Mouse (Mus musculus) ovary, adult 18-20 months (tissue): ENCODE data around the gene Smpdl3b.
"Not testable (repeated sequence)": the region's sequence is repeated elsewhere in the genome, so short reads cannot be mapped to it uniquely, and the experiment has no call there.

ENCODE experiments used
- DNase-seq: peaks from one replicate; pipeline ENCODE4 v3.0.0; 2022; ENCODE audit warnings: low spot score, mixed read lengths

The Smpdl3b gene

DNA sequence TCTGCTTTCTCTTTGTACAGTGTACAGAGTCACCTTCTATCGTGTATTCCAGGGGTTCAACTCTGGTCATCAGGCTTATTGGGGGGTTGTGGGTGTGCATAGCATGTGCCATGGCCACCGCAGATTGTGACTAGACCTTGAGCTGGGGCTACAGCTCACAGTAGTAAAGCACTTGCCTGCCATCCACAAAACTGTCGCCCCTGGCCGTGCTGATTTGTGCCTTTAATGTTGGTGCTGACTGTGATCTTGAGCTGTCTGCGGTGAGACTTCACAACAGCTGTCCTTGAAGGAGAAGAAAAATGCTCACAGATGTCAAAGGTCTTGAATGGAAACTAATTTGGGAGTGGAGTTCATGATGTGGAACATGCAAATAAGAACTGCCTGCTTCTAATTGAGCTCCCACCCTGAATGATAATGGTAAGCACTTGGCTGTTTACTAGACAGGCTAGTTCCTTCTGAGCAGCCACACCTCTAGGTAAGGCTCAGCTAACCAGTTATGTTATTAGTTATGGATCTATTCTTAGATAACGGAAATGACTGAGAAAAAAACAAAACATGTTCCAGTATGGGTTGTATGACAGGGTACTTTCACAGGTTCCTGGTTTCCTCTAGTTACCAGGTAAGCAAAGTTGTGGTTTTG is 21.6 kb upstream of the Smpdl3b start:
- DNase-seq = no peak

DNA sequence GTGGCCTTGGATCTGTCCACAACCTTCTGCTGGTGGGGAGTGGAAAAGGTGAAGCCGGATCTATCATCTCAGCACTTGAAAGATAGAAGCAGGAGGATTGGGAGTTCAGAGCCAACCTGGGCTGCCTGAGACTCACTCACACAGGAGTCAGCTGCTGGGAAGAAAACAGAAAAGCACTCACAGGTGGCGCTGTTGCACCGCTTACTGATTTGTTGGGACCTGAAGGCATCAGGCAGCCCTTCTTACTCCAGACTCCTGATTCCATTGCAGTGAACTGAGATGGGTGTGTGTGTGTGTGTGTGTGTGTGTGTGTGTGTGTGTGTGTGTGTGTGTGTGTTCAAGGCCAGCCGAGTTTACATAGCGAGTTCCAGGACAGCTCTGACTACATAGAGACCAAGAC is 19.7 kb upstream of the Smpdl3b start:
- peak; percentile 43 for DNase-seq

DNA sequence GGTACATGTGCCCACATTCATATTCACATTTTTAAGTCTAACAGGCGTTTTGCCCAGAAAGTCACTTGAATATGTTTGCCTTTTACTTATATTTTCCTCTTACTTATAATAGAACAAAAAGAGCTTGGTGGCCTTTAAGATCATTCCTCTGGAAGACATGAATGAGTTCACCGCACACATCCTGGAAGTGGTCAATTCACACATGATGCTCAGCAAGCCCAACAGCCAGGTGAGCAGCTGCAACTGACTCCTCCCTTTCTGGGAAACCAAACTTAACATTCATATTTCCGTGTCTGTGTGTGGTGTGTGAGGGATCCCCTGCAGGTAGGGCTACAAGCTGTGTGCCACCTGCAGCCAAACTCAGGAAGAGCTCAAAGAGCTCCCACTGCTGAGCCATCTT is 17.9 kb upstream of the Smpdl3b start:
- no peak for DNase-seq

DNA sequence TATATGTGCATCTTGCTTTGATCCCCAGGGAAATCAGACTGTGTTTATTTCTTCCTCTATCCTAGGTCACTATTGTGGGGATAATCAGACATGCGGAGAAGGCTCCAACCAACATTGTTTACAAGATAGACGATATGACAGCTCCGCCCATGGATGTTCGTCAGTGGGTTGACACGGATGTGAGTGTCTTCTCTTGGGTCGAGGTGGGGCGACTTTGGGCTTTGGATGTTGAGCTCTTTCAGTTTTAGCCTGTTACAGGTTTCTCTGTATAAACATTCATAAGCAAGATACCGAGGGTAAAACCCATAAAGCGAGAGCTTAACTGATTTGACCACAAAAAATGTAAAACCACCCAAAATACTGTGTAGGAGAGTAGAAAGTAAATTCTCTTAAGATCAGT is 14.7 kb upstream of the Smpdl3b start:
- no peak for DNase-seq

DNA sequence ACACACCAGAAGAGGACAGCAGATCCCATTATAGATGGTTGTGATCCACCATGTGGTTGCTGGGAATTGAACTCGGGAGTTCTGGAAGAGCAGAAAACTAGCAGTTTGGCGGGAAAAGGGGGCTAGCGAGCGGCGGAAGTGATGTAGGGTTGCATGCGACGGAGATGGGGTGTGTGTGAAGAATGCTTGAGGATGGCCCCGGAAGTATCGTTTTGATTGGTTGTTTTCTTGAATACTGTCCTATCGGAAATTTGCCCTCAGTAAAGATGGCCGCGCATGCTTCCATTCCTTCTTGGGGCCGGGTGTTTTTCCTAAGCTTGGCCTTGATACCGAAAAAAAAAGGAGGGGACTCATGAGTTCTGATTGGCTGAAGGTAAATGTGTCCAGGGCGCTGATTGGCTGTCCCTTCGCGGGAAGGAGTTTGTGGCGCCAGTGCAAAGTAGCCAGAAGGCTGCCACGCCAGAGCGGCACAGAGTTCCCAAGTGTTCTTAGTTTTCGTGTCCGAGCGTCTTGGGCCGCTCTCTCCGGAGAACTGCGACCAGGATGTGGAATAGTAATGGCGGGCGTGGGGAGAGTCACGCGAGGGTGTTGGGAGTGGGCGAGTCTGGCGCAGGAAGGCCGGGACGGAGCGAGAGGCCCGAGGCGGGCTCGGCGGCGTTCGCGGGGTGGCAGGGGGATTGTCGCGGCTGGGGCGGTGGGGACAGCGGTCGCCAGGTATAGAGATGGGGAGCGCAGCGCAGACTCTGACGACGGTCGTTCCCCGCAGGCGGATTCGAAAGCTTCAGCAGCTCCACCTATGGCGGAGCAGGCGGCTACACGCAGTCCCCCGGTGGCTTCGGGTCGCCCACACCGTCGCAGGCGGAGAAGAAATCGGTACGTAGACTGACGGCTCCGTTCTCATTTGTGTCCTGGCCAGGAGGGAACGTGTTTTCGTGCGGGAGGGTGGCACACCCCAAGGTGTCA is 11.1 kb upstream of the Smpdl3b start, which contains the start of gene Rpa2:
TSS of gene Rpa2 (plus strand) at position 419 of the 963 bp plus-strand sequence.
- peak; percentile 96 for DNase-seq

DNA sequence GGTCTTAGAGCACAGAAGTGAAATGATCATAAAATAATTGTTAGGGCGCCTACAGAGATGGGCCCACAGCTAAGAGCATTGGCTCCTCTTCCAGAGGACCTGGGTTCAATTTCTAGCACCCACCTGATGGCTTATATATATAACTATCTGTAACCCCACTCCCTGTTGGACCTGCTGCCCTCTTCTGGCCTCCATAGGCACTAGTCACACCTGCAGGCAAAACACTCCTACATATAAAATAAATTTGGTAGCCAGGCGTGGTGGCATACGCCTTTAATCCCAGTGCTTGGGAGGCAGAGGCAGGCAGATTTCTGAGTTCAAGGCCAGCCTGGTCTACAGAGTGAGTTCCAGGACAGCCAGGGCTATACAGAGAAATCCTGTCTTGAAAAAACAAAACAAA is 6.1 kb upstream of the Smpdl3b start:
- not testable (repeated sequence) for DNase-seq

DNA sequence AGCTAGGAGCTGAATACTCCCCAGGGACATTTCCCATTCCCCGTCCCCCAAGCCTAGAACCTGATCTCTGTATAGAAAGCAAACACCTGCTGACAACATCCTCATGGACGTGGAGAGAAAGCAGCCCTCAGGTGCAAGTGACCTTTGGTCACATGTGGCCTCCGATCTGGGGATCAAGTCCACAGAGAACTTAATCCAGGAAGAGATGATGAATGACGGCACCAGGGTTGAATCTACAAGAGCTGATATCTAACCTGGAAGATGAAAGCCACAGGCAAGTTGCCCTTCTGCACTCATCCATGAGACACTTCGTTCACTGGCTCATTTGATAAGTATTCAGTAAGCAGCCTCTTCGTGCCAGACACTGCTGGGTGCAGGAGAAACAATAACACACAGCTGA is 5.5 kb upstream of the Smpdl3b start:
- no peak for DNase-seq

DNA sequence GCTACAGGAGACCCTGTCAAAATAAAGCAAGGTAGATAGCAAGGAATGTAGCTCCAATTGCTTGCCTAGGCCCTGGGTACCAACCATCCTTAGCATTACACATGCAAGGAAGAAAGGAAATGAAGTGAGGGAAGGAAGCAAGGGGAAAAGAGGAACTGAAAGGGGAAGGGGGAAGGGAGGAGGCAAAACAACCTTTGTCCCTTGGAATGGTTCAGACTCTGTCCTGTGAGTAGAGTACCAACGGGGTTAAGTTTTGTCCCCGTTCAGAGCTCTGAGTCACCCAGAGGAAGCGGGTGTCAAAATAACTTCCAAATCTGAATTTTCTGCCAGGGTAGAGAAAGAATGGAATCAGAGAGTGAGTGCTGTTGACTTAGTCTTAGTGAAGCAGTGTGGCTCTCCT is 3.2 kb upstream of the Smpdl3b start:
- DNase-seq = no peak

DNA sequence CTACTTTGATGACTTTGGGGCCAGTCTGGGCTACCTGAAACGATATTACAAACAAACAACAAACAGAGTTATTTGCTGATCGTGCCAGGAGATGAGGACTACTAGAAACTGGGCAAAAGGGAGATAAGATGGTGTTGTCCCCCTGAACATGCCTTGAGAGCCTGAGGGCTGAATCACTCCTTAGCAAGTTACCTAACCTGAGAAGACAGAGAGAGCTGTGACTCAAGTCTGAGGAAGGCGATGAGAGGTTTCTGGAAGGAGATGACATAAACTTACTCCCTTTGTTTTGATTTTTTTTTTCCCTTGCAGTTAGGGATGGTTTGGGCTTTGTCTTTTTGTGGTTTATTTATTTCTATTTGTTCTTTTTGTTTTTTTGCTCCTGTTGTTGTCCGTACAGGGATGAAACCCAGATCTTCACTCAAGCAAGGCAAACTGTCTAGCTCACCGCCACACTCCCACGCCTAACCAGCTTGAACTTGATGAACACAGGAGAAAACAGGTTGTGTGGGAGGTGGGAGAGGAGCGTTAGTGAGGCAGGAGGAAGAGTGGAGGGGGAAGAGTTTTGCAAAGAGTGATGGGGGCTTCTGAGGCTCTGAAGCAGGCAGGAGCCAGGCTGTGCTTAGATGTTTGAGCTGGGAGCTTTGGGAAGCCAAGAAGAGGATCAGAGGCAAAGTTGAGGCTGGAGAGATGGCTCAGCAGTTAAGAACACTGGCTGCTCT is 740 bp upstream of the Smpdl3b start:
- DNase-seq = no peak

DNA sequence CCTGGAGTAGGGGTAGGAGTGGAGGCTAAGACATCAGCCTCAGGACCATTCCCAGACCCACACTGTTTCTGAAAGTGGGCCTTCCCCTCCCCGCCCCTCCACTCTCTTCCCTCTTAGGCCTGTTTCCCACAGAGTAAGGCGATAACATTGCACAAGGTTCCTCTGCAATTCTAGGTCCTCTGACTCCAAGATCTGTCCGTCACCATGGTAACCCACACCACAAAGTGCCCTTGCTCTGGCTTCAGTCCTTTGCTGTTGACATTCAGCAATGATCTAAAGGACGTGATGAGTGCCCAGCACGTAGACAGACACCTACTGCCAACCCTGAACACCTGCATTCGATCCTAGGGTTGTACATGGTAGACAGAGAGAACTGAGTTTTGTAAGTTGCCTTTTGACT is 4.1 kb downstream of the Smpdl3b start:
- peak; percentile 70 for DNase-seq

DNA sequence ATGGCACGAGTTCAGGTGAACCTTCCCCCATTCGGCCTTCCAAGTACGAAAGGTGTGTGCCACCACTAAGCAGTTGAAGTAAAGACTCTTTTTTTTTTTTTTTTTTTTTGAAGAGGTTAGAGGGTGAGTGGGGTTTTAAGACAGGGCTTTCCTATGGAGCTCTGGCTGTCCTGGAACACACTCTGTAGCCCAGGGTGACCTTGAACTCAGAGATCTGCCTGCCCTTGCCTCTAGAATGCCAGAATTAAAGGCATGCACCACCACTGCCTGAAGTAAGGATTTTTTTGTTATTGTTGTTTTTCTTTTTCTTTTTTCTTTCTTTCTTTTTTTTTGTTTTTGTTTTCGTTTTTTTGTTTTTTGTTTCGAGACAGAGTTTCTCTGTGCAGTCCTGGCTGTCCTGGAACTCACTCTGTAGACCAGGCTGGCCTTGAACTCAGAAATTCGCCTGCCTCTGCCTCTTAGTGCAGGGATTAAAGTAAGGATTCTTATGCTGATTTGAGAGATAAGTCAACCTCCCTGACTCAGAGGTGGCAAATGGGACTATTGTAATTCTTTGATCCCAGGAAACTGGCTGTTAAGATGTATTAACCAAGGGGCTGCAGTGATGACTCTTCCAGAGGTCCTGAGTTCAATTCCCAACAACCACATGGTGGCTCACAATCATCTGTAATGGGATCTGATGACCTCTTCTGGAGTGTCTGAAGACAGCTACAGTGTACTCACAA is 7.6 kb downstream of the Smpdl3b start:
- DNase-seq = no peak

DNA sequence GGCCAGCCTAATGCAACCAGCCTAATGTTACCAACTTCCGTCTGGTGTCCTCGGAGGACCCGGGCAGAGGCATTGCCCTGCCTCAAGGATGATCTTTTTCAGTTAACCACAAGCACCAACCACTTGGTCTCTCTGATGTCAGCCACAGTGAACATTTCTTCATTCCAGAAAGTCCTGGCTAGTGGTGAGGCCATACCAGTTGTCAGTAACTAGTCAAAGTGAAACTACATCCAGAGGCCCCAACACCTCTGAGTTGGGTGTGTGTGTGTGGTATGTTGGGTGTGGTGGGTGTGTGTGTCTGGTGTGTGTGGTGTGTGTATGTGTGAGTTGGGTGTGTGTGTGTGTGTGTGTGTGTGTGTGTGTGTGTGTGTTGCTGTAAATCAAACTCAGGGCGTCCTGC is 8.3 kb downstream of the Smpdl3b start:
- DNase-seq = no peak

DNA sequence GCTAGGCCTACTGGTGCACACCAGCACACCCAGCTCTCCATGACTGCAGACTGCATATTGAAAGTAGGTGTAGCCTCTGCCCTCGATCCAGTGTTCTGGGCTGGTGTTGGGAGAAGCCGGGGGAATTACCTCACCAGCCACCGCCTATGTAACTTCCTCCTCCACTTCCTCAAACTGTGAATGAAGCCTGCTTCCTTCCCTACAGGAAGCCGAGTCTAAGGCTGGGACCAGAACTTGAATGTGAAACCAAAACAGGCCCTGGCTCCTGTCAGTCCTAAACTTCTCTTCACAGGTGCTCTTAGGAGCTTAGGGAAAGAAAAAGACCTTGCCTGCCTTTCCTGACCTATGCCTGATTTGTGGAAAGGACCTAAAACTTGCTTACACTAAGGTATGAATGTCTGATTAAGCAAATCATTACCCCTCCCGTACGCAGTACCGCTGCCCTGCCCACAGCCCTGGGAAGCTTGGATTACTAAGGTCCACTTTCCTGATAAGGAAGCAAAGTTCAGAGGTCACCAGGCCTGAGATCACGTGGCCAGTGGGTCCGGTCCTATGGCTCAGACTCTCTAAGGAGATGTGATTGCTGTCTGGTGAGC is 9.3 kb downstream of the Smpdl3b start:
- no peak for DNase-seq

DNA sequence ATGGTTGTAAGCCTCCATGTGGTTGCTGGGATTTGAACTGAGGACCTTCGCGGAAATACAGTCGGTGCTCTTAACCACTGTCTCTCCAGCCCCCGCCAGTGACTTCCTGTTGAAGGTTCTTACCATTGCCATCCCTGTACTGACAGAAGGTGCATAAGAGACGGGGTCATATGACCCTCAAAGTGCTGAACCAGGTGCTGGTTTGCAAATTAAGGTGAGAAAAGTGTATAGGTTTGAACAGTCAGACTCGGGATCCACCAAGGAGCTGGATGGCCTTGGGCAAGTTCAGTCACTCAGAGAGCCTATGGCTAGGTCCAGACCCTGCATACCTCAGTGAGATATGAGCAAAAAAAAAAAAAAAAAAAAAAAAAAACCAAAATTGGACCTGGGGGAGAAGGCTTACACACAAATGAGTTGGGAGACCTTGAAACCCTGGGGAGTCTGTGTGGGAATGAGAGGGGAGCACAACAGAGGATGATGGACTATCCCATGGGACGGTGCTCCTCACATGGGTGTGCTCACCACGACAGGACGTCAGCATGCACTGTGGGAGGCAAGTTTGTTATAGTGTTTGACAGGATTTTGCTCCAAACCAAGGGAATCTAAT is 10.0 kb downstream of the Smpdl3b start:
- no peak for DNase-seq

DNA sequence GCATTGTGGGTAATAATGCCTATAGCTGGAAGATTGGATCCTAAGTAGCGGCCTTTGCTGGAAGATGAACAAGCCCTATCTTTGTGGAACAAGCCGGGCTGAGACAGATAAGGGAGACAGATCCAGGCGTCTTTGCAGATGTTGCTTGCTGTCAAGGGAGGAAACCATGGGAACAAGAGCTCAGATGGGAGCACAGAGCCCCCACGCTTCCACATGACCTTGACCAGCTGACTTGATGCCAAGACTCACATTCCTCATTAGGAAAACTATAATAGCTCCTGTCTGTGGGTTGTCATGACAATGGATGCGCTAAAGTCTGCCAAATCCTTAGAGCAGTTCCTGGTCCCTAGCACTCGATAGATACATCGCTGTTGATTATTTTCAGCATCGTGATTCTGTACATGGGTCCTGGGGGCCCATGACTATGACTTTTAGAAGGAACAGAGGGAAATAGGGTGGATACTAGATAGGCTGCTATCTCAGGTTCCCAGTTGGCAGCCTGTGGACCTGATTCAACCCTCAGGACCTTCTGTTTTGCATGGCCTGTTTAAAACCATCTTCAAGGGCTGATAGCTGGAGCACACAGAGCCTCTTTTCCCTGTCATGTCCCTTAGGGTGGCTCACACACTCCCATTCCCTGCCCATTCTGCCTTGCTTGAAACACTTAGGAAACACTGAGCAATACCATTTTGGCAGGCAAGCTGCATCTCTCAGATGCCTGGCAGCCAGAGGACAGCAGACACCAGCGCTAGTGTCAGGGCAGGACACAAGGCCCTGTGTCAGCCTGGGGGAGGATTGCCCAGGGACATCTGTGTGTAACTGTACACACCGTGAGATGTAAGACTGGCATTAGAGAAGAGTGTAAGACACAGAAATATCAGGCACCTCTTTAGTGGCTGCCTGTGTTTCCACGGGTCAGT is 12.8 kb downstream of the Smpdl3b start:
- peak; percentile 79 for DNase-seq

DNA sequence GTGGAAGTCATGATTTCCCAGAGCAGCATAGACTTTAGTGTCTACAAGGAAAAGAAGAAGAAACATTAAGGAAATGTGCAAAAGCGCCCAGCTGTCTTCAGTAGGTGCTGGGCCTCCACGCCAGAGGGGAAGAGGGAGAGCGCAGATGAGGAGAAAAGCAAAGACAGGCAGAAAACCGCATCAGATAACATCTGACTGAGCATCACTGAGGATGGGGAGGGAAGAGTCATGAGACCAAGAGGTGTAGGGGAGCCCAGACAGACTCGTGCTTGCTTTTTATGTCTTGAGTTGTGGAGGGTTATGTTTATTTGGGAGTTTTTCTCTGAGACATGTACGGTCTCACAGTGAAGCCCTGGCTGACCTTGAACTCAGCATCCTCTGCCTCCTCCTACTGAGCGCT is 15.6 kb downstream of the Smpdl3b start:
- DNase-seq = no peak

DNA sequence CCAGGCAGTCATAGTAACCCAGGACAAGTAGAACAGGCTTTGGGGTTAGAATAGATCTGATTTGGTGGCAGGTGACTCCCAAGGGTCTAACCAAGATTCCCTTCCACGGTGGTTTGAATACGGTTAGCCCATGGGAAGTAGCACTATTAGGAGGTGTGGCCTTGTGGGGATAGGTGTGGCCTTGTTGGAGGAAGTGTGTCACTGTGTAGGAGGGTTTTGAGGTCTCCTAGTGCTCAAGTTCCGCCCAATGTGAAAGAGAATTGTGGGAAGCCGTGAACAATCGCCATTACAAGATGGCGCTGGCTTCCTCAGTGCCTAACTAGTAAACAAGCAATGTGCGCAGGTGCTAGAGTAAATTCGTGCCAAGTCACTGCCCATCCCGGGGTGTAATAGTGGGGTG is 19.9 kb downstream of the Smpdl3b start:
- DNase-seq = not testable (repeated sequence)

DNA sequence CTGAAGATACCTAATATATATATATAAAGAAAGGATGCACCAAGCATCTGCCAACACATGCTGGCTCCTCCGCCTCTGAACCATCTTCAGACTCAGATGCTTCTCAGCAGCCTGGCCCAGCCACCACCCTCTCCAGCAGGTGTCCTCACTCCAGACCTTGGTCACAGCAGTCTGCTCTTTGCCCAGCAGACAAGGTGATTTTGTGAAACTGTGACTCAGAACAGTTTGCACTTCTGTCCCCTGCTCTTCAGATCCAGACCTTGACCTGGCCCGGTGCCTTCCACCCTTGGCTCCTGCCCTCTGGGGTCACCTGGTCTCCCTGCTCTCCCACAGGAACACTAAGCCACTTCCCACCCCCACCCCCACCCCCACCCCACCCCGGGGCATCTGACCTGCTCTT is 21.2 kb downstream of the Smpdl3b start:
- DNase-seq = no peak

DNA sequence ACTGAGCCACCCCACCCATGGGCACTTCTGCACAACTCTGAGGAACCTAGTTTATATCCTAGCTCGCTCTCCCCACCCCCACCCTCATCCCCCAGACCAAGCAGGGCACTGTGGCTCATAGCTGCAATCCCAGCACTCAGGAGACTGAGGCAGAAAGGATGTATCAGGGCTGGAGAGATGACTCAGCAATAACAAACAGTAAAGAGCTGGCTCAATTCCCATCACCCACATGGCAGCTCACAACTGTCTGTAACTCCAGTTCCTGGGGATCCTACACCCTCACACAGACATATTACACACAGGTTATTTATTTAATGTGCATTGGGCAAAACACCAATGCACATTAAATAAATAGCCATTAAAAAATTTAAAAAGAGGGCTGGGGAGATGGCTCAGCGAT is 21.7 kb downstream of the Smpdl3b start:
- DNase-seq = no peak

DNA sequence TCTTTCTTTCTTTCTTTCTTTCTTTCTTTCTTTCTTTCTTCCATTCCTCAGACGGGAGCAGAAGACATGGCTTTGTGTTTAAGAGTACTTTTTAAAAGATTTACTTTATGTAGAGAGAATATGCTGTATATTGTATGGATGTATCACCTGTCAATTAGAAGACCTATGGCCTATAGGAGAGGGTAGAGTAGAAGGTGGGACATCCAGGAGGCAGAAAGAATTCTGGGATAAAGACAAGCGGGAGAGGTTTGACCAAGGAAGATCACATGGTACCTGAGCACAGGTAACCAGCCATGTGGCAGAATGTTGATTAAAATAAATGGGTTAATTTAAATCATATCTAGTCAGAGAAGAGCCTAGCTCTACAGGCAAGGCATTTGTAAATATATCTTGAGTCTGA is 22.3 kb downstream of the Smpdl3b start:
- DNase-seq = no peak
